20 mouse cellular contexts compared by ENCODE assay signal in genomic region chr17:43406321-43406720, GRCm38 (mm10). TPM values are rescaled to one million over a fixed set of nuclear protein-coding genes. Genes with fewer than 3 reads are reported as not detected.
DNase-seq lines count a peak whose midpoint lies in the region; ATAC-seq and TF ChIP-seq lines count a peak whose summit lies in the region.
"Had no signal": no experiment of that assay in that cellular context is flagged by ENCODE, and none has a peak within 500 bp of the region (broad histone marks: within the 10 kb centered on the region; RNA-seq: fewer than 3 reads in every experiment).

No protein-coding gene starts in this region.

- no peaks in the 10 kb centered on the region for H3K36me3 ChIP-seq in intestine, embryonic 16.5 days (ENCODE audit: control insufficient read depth, insufficient read depth, low read length)
- no peaks in the 10 kb centered on the region for H3K36me3 ChIP-seq in intestine, postnatal 0 days (ENCODE audit: control insufficient read depth, insufficient read depth)
- no peaks in the 10 kb centered on the region for H3K36me3 ChIP-seq in spleen, adult 2 months (ENCODE audit: control insufficient read depth, insufficient read depth, low read length)
- no peaks in the 10 kb centered on the region for H3K36me3 ChIP-seq in forebrain, embryonic 13.5 days (ENCODE audit: poor library complexity, severe bottlenecking)
- H3K36me3 ChIP-seq: forebrain, embryonic 15.5 days; hindbrain, embryonic 12.5 days; hindbrain, embryonic 15.5 days had no signal

- DNase-seq in spleen, adult 2 months (ENCODE audit: low read depth in 1 of 2, low spot score in 2 of 2), result no peak
- DNase-seq in spleen, postnatal 4 days (ENCODE audit: low spot score in 2 of 2), result no peak
- DNase-seq: adrenal gland, adult 8-10 months; adrenal gland, postnatal 25 days; cerebellum, adult 18-20 months; cerebellum, adult 9-10 months; cerebellum, postnatal 14 days; gastrocnemius, postnatal 25 days; heart, adult 2 months; heart, postnatal 14 days; heart, postnatal 4 days had no signal

- no peak for TF ChIP-seq CTCF in intestine, postnatal 0 days (IDR thresholded peaks at IDR 0.05; ENCODE audit: low read depth)
- no peak for TF ChIP-seq CTCF in spleen, adult 2 months (IDR thresholded peaks at IDR 0.05; ENCODE audit: extremely low read depth, insufficient read depth, insufficient read length, insufficient replicate concordance)

- H3K9ac ChIP-seq in intestine, embryonic 16.5 days (ENCODE audit: low read depth, low read length), result no peak overlapping the region
- H3K9ac ChIP-seq in intestine, postnatal 0 days (ENCODE audit: low read depth, low read length), result no peak overlapping the region
- H3K9ac ChIP-seq in forebrain, embryonic 13.5 days, result no peak overlapping the region
- H3K9ac ChIP-seq: forebrain, embryonic 15.5 days; hindbrain, embryonic 12.5 days; hindbrain, embryonic 15.5 days had no signal

- ATAC-seq in intestine, embryonic 16.5 days, result no peak
- ATAC-seq in intestine, postnatal 0 days, result no peak
- no peak for ATAC-seq in forebrain, embryonic 13.5 days
- ATAC-seq: activated CD4-positive, CD25-positive, alpha-beta regulatory T cell, adult 4 months; forebrain, embryonic 15.5 days had no signal

- WGBS in intestine, embryonic 16.5 days, result 78% methylated on average over 3 of the region's 3 CpGs
- WGBS in intestine, postnatal 0 days, result 76% methylated on average over 3 of the region's 3 CpGs
- WGBS in spleen, adult 2 months, result 80% methylated on average over 3 of the region's 3 CpGs
- WGBS in forebrain, embryonic 13.5 days, result 88% methylated on average over 3 of the region's 3 CpGs

- no peak for TF ChIP-seq POLR2A in spleen, adult 2 months (IDR thresholded peaks at IDR 0.05; ENCODE audit: low read depth, low read length)

- no peaks in the 10 kb centered on the region for H3K4me1 ChIP-seq in intestine, embryonic 16.5 days (ENCODE audit: control insufficient read depth, insufficient read depth, low read length)
- no peaks in the 10 kb centered on the region for H3K4me1 ChIP-seq in intestine, postnatal 0 days (replicated peaks; ENCODE audit: control insufficient read depth, insufficient read depth, low read length)
- no peaks in the 10 kb centered on the region for H3K4me1 ChIP-seq in spleen, adult 2 months (ENCODE audit: control insufficient read depth, insufficient read depth, insufficient read length)
- peaks cover 30% of the 10 kb centered on the region for H3K4me1 ChIP-seq in brown adipose tissue, adult 24 weeks (ENCODE audit: control insufficient read depth, insufficient read depth, insufficient read length, low read length)
- no peaks in the 10 kb centered on the region for H3K4me1 ChIP-seq in forebrain, embryonic 13.5 days
- H3K4me1 ChIP-seq: forebrain, embryonic 15.5 days; hindbrain, embryonic 12.5 days; hindbrain, embryonic 15.5 days had no signal

- H3K9me3 ChIP-seq in intestine, embryonic 16.5 days (ENCODE audit: control insufficient read depth, low read length), result no peaks in the 10 kb centered on the region
- H3K9me3 ChIP-seq in intestine, postnatal 0 days (ENCODE audit: control insufficient read depth), result no peaks in the 10 kb centered on the region
- H3K9me3 ChIP-seq in forebrain, embryonic 13.5 days (replicated peaks), result no peaks in the 10 kb centered on the region
- H3K9me3 ChIP-seq: forebrain, embryonic 15.5 days; hindbrain, embryonic 12.5 days; hindbrain, embryonic 15.5 days had no signal

- H3K4me3 ChIP-seq in intestine, embryonic 16.5 days (ENCODE audit: low read length), result no peak overlapping the region
- H3K4me3 ChIP-seq in intestine, postnatal 0 days (ENCODE audit: low read depth, low read length), result no peak overlapping the region
- no peak overlapping the region for H3K4me3 ChIP-seq in spleen, adult 2 months (ENCODE audit: extremely low read depth, insufficient read depth, insufficient read length)
- no peak overlapping the region for H3K4me3 ChIP-seq in brown adipose tissue, adult 24 weeks (ENCODE audit: insufficient read depth, low read depth, low read length)
- no peak overlapping the region for H3K4me3 ChIP-seq in forebrain, embryonic 13.5 days
- H3K4me3 ChIP-seq: forebrain, embryonic 15.5 days; heart, adult 2 months; hindbrain, embryonic 12.5 days; hindbrain, embryonic 15.5 days had no signal

- H3K4me2 ChIP-seq in intestine, embryonic 16.5 days (ENCODE audit: low read depth, low read length), result no peak overlapping the region
- no peak overlapping the region for H3K4me2 ChIP-seq in intestine, postnatal 0 days (replicated peaks; ENCODE audit: low read depth)
- H3K4me2 ChIP-seq in forebrain, embryonic 13.5 days, result no peak overlapping the region
- H3K4me2 ChIP-seq: forebrain, embryonic 15.5 days; heart, embryonic 11.5 days; hindbrain, embryonic 12.5 days; hindbrain, embryonic 15.5 days had no signal

- H3K27ac ChIP-seq in intestine, embryonic 16.5 days (ENCODE audit: low read length), result 0 out of 2 replicates have a peak overlapping the region, but pooled peaks have one; percentile 18
- no peak overlapping the region for H3K27ac ChIP-seq in intestine, postnatal 0 days (ENCODE audit: low read depth, low read length)
- peak overlapping the region; percentile 32; the same call in 1 of the 2 replicates for H3K27ac ChIP-seq in spleen, adult 2 months (ENCODE audit: insufficient read depth, low read length)
- H3K27ac ChIP-seq in brown adipose tissue, adult 24 weeks (replicated peaks; ENCODE audit: low read depth, low read length), result peak overlapping the region; percentile 54
- H3K27ac ChIP-seq in forebrain, embryonic 13.5 days, result no peak overlapping the region
- H3K27ac ChIP-seq: forebrain, embryonic 15.5 days; heart, adult 2 months; hindbrain, embryonic 12.5 days; hindbrain, embryonic 15.5 days had no signal

- H3K27me3 ChIP-seq in intestine, embryonic 16.5 days (replicated peaks; ENCODE audit: control insufficient read depth, insufficient read depth, low read length), result no peaks in the 10 kb centered on the region
- H3K27me3 ChIP-seq in intestine, postnatal 0 days (replicated peaks; ENCODE audit: control insufficient read depth, insufficient read depth, low read length), result no peaks in the 10 kb centered on the region
- no peaks in the 10 kb centered on the region for H3K27me3 ChIP-seq in spleen, adult 2 months (ENCODE audit: control insufficient read depth, insufficient read depth, low read length)
- no peaks in the 10 kb centered on the region for H3K27me3 ChIP-seq in forebrain, embryonic 13.5 days
- H3K27me3 ChIP-seq: forebrain, embryonic 15.5 days; hindbrain, embryonic 12.5 days; hindbrain, embryonic 15.5 days had no signal

RNA-seq across cellular contexts. Expression of gene Adgrf5, which starts 46.1 kb away (rescaled TPM):
- 10.3 and 10.6 TPM in 2 replicates for polyA plus RNA-seq in intestine, embryonic 16.5 days (2015; fragmentation: Nextera tagmentation; extraction: Ambion mirVana)
- 3.7 and 4.2 TPM in 2 replicates for polyA plus RNA-seq in intestine, postnatal 0 days (2015; fragmentation: Nextera tagmentation; extraction: Ambion mirVana)
- 5.0 and 6.1 TPM in 2 replicates for polyA plus RNA-seq in spleen, adult 2 months (2012; rRNA removed)
- 51.4 and 76.4 TPM in 2 replicates for polyA plus RNA-seq in brown adipose tissue, adult 24 weeks (2012; ENCODE audit: insufficient read depth, insufficient read length, missing spikeins)
- polyA plus RNA-seq in forebrain, embryonic 13.5 days (2015; fragmentation: Nextera tagmentation; extraction: Ambion mirVana), result 5.5 and 6.6 TPM in 2 replicates

Comparison
In these comparisons a context has a peak if more than half of its experiments do, and no peak if none do; other contexts are left out.
1. H3K27ac ChIP-seq: peak in intestine, embryonic 16.5 days (single experiment), spleen, adult 2 months (single experiment) and brown adipose tissue, adult 24 weeks (single experiment); none in intestine, postnatal 0 days (single experiment) and forebrain, embryonic 13.5 days (single experiment).